ENCODE assay signal across 8 mouse cellular contexts in genomic region chr13:23764324-23765171, GRCm38 (mm10). TPM values are rescaled to one million over a fixed set of nuclear protein-coding genes. Genes with fewer than 3 reads are reported as not detected.
DNase-seq lines count a peak whose midpoint lies in the region; ATAC-seq and TF ChIP-seq lines count a peak whose summit lies in the region.

No protein-coding gene starts in this region.

- peak overlapping the region; percentile 85 for H3K4me2 ChIP-seq in kidney, embryonic 15.5 days
- peak overlapping the region; percentile 88 for H3K4me2 ChIP-seq in hindbrain, embryonic 12.5 days (replicated peaks)
- peak overlapping the region; percentile 77 for H3K4me2 ChIP-seq in midbrain, embryonic 14.5 days (ENCODE audit: low read length)

- no peaks in the 10 kb centered on the region for H3K36me3 ChIP-seq in kidney, embryonic 15.5 days
- H3K36me3 ChIP-seq in hindbrain, embryonic 12.5 days, result no peaks in the 10 kb centered on the region
- no peaks in the 10 kb centered on the region for H3K36me3 ChIP-seq in midbrain, embryonic 14.5 days (ENCODE audit: control insufficient read depth, insufficient read depth, low read length)

- no peaks in the 10 kb centered on the region for H3K9me3 ChIP-seq in kidney, embryonic 15.5 days (replicated peaks)
- no peaks in the 10 kb centered on the region for H3K9me3 ChIP-seq in hindbrain, embryonic 12.5 days (replicated peaks)
- H3K9me3 ChIP-seq in midbrain, embryonic 14.5 days (ENCODE audit: control insufficient read depth, low read length), result no peaks in the 10 kb centered on the region

- ATAC-seq in kidney, embryonic 15.5 days (replicated peaks; ENCODE audit: low FRiP score), result no peak
- ATAC-seq in hindbrain, embryonic 12.5 days (ENCODE audit: low FRiP score), result no peak
- no peak for ATAC-seq in midbrain, embryonic 14.5 days (ENCODE audit: low FRiP score, low TSS enrichment)

- peaks cover 27% of the 10 kb centered on the region for H3K4me1 ChIP-seq in kidney, embryonic 15.5 days
- H3K4me1 ChIP-seq in bone marrow macrophage, adult 2 months (ENCODE audit: control insufficient read depth, insufficient read depth, low read length), result peaks cover 29% of the 10 kb centered on the region
- H3K4me1 ChIP-seq in hindbrain, embryonic 12.5 days, result peaks cover 23% of the 10 kb centered on the region
- H3K4me1 ChIP-seq in midbrain, embryonic 14.5 days (ENCODE audit: control insufficient read depth, insufficient read depth, low read length), result peaks cover 26% of the 10 kb centered on the region

- H3K27ac ChIP-seq in kidney, embryonic 15.5 days, result peak overlapping the region; percentile 98
- H3K27ac ChIP-seq in bone marrow macrophage, adult 2 months (ENCODE audit: insufficient read depth, low read depth, low read length), result peak overlapping the region; percentile 59
- H3K27ac ChIP-seq in hindbrain, embryonic 12.5 days, result peak overlapping the region; percentile 89; the same call in 1 of the 2 replicates
- H3K27ac ChIP-seq in midbrain, embryonic 14.5 days (replicated peaks; ENCODE audit: low read depth, low read length), result no peak overlapping the region

- 38% methylated on average over 12 of the region's 12 CpGs for WGBS in kidney, embryonic 15.5 days
- 30% methylated on average over 12 of the region's 12 CpGs for WGBS in hindbrain, embryonic 12.5 days
- WGBS in midbrain, embryonic 14.5 days, result 28% methylated on average over 12 of the region's 12 CpGs

- DNase-seq in kidney, adult 18-20 months, result no peak
- no peak for DNase-seq in midbrain, embryonic 14.5 days
- no peak for DNase-seq in adrenal gland, adult (ENCODE audit: inconsistent age in 2 of 2, low spot score in 1 of 2)
- DNase-seq in natural killer cell, adult 2 months (ENCODE audit: low spot score in 2 of 2), result no peak
- no peak for DNase-seq in cerebellum, postnatal 14 days

- peak overlapping the region; percentile 76 for H3K9ac ChIP-seq in kidney, embryonic 15.5 days
- peak overlapping the region; percentile 67 for H3K9ac ChIP-seq in hindbrain, embryonic 12.5 days
- H3K9ac ChIP-seq in midbrain, embryonic 14.5 days (replicated peaks; ENCODE audit: low read length), result no peak overlapping the region

- H3K4me3 ChIP-seq in kidney, embryonic 15.5 days (replicated peaks), result peak overlapping the region; percentile 61
- H3K4me3 ChIP-seq in bone marrow macrophage, adult 2 months (ENCODE audit: insufficient read depth, low read length), result peak overlapping the region; percentile 59
- H3K4me3 ChIP-seq in hindbrain, embryonic 12.5 days, result peak overlapping the region; percentile 54
- peak overlapping the region; percentile 46; the same call in 1 of the 2 replicates for H3K4me3 ChIP-seq in midbrain, embryonic 14.5 days (replicated peaks; ENCODE audit: low read depth, low read length)

- no peak for TF ChIP-seq POLR2A in bone marrow macrophage, adult 2 months (IDR thresholded peaks at IDR 0.05; ENCODE audit: borderline replicate concordance, low read depth, low read length)

- no peak for TF ChIP-seq CTCF in bone marrow macrophage, adult 2 months (IDR thresholded peaks at IDR 0.05; ENCODE audit: low read depth, low read length)

- no peaks in the 10 kb centered on the region for H3K27me3 ChIP-seq in kidney, embryonic 15.5 days
- no peaks in the 10 kb centered on the region for H3K27me3 ChIP-seq in hindbrain, embryonic 12.5 days
- no peaks in the 10 kb centered on the region for H3K27me3 ChIP-seq in midbrain, embryonic 14.5 days (ENCODE audit: control insufficient read depth, insufficient read depth, low read length)

RNA-seq across cellular contexts. Expression of gene Hist1h1a, which starts 1.1 kb away (rescaled TPM):
- 2.3 and 3.1 TPM in 2 replicates for polyA plus RNA-seq in kidney, embryonic 15.5 days (2015; fragmentation: Nextera tagmentation; extraction: Ambion mirVana)
- polyA plus RNA-seq in bone marrow macrophage, adult 2 months (2012; ENCODE audit: insufficient read depth, insufficient read length, missing spikeins), result not detected in 2 replicates
- 2.4 and 2.7 TPM in 2 replicates for polyA plus RNA-seq in hindbrain, embryonic 12.5 days (2016; fragmentation: Nextera tagmentation; extraction: Ambion mirVana)
- 0.93 TPM in 1 of 2 replicates, not detected in the other for polyA plus RNA-seq in midbrain, embryonic 14.5 days (2014; fragmentation: Nextera tagmentation; extraction: Ambion mirVana)

RNA-seq across cellular contexts. Expression of gene Hist1h3a, which starts 2.4 kb away (rescaled TPM):
- polyA plus RNA-seq in kidney, embryonic 15.5 days (2015; fragmentation: Nextera tagmentation; extraction: Ambion mirVana), result 8.0 and 9.4 TPM in 2 replicates
- not detected in 2 replicates for polyA plus RNA-seq in bone marrow macrophage, adult 2 months (2012; ENCODE audit: insufficient read depth, insufficient read length, missing spikeins)
- 3.3 and 6.1 TPM in 2 replicates for polyA plus RNA-seq in hindbrain, embryonic 12.5 days (2016; fragmentation: Nextera tagmentation; extraction: Ambion mirVana)
- 2.2 TPM in 2 replicates for polyA plus RNA-seq in midbrain, embryonic 14.5 days (2014; fragmentation: Nextera tagmentation; extraction: Ambion mirVana)

RNA-seq across cellular contexts. Expression of gene Hist1h4a, which starts 3.5 kb away (rescaled TPM):
- polyA plus RNA-seq in kidney, embryonic 15.5 days (2015; fragmentation: Nextera tagmentation; extraction: Ambion mirVana), result 0.35 TPM in 1 of 2 replicates, not detected in the other
- not detected in 2 replicates for polyA plus RNA-seq in bone marrow macrophage, adult 2 months (2012; ENCODE audit: insufficient read depth, insufficient read length, missing spikeins)
- 0.72 TPM in 1 of 2 replicates, not detected in the other for polyA plus RNA-seq in hindbrain, embryonic 12.5 days (2016; fragmentation: Nextera tagmentation; extraction: Ambion mirVana)
- 0.47 and 1.1 TPM in 2 replicates for polyA plus RNA-seq in midbrain, embryonic 14.5 days (2014; fragmentation: Nextera tagmentation; extraction: Ambion mirVana)

RNA-seq across cellular contexts. Expression of gene Trim38, which starts 5.2 kb away (rescaled TPM):
- not detected in 2 replicates for polyA plus RNA-seq in kidney, embryonic 15.5 days (2015; fragmentation: Nextera tagmentation; extraction: Ambion mirVana)
- polyA plus RNA-seq in bone marrow macrophage, adult 2 months (2012; ENCODE audit: insufficient read depth, insufficient read length, missing spikeins), result not detected in 2 replicates
- polyA plus RNA-seq in hindbrain, embryonic 12.5 days (2016; fragmentation: Nextera tagmentation; extraction: Ambion mirVana), result not detected in 2 replicates
- not detected in 2 replicates for polyA plus RNA-seq in midbrain, embryonic 14.5 days (2014; fragmentation: Nextera tagmentation; extraction: Ambion mirVana)

RNA-seq across cellular contexts. Expression of gene Hist1h4b, which starts 7.7 kb away (rescaled TPM):
- 5.4 and 6.4 TPM in 2 replicates for polyA plus RNA-seq in kidney, embryonic 15.5 days (2015; fragmentation: Nextera tagmentation; extraction: Ambion mirVana)
- 4.5 and 5.1 TPM in 2 replicates for polyA plus RNA-seq in bone marrow macrophage, adult 2 months (2012; ENCODE audit: insufficient read depth, insufficient read length, missing spikeins)
- 5.0 and 5.5 TPM in 2 replicates for polyA plus RNA-seq in hindbrain, embryonic 12.5 days (2016; fragmentation: Nextera tagmentation; extraction: Ambion mirVana)
- 2.8 and 5.0 TPM in 2 replicates for polyA plus RNA-seq in midbrain, embryonic 14.5 days (2014; fragmentation: Nextera tagmentation; extraction: Ambion mirVana)
